Mouse (Mus musculus): Measurements from ENCODE around the gene Baiap2l1. TPM values are rescaled to one million over a fixed set of nuclear protein-coding genes. Genes with fewer than 3 reads are reported as not detected.

Gene Baiap2l1
- polyA plus RNA-seq, 1 experiment = 7.0 TPM

GRCm38 (mm10) chr5:144230216-144230615 is 127.7 kb downstream of the Baiap2l1 start:
- no peak for DNase-seq (ENCODE audit: low read depth)

- DNase-seq (ENCODE audit: low read depth) = no peak
Measured at GRCm38 (mm10) chr5:144226220-144226619, 131.7 kb downstream of the Baiap2l1 start.

GRCm38 (mm10) chr5:144223899-144224816 is 133.8 kb downstream of the Baiap2l1 start:
- DNase-seq (ENCODE audit: low read depth) = no peak

- peak; percentile 77 for DNase-seq (ENCODE audit: low read depth)
Measured at GRCm38 (mm10) chr5:144223503-144223862, 134.4 kb downstream of the Baiap2l1 start, which contains the start of gene Tecpr1. Tecpr1 (minus strand) TSS chr5:144223615.

- DNase-seq (ENCODE audit: low read depth) = no peak
Measured at GRCm38 (mm10) chr5:144222811-144223502, 135.0 kb downstream of the Baiap2l1 start.

- DNase-seq (ENCODE audit: low read depth) = no peak
Measured at GRCm38 (mm10) chr5:144221305-144221704, 136.6 kb downstream of the Baiap2l1 start.

- no peak for DNase-seq (ENCODE audit: low read depth)
Measured at GRCm38 (mm10) chr5:144219936-144220335, 138.0 kb downstream of the Baiap2l1 start.

- DNase-seq (ENCODE audit: low read depth) = no peak
Measured at GRCm38 (mm10) chr5:144219306-144219705, 138.6 kb downstream of the Baiap2l1 start.

- no peak for DNase-seq (ENCODE audit: low read depth)
Measured at GRCm38 (mm10) chr5:144218061-144218460, 139.9 kb downstream of the Baiap2l1 start.

GRCm38 (mm10) chr5:144215992-144216391 is 141.9 kb downstream of the Baiap2l1 start:
- no peak for DNase-seq (ENCODE audit: low read depth)

Other genes starting within 250 kb of the Baiap2l1 start
- gene Bhlha15, start 167.8 kb downstream of the Baiap2l1 start, polyA plus RNA-seq (2012; rRNA removed) = 0.30 and 0.36 TPM in 2 replicates
- gene Tecpr1, start 134.5 kb downstream of the Baiap2l1 start, polyA plus RNA-seq (2012; rRNA removed) = 39.4 and 43.7 TPM in 2 replicates
- 108 and 118 TPM in 2 replicates for gene Bri3, start 113.7 kb downstream of the Baiap2l1 start, polyA plus RNA-seq (2012; rRNA removed)
- 11.2 and 22.5 TPM in 2 replicates for gene Nptx2, start 187.8 kb upstream of the Baiap2l1 start, polyA plus RNA-seq (2012; rRNA removed)

Measured in gonadal fat pad, adult 2 months (tissue).